Mouse (Mus musculus): ENCODE measurements around the gene Vmn2r38.
"Not testable (repeated sequence)": the region's sequence is repeated elsewhere in the genome, so short reads cannot be mapped to it uniquely, and the experiment has no call there.

The Vmn2r38 gene

GRCm38 (mm10) chr7:9097781-9098180 lies at the start of gene Vmn2r38:
Gene Vmn2r38 (minus strand): TSS chr7:9097881.
- in situ Hi-C loops (cut with MboI; ENCODE audit: low sequenced_read_pairs): not testable (repeated sequence)

DNA sequence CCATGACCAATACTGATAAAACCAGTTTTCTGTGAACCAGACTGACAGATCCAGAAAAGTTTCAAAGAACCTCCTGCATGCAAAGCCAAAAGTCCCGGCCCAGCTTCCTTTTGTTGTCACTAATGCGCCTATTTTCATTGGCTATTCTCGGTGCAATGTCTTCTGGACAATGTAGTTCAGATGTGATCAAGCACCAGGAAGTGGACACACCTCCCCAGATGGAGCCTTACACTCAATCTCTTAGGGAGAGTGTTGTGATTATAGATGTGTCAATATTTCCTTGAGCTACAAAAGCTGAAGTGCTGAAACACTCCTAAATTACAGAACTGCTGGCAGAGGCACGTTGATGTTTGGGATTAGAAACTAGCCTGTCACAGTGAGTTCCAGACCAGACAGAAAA lies 32.3 kb downstream of the Vmn2r38 start:
- in situ Hi-C loops (cut with MboI; ENCODE audit: low sequenced_read_pairs): not testable (repeated sequence)

GRCm38 (mm10) chr7:9030698-9031097 lies 67.0 kb downstream of the Vmn2r38 start, which contains the start of gene Vmn2r39:
Gene Vmn2r39 (minus strand): TSS chr7:9030798.
- in situ Hi-C loops (cut with MboI; ENCODE audit: low sequenced_read_pairs): not testable (repeated sequence)

Measured in CH12F3 (cell line).